Mouse (Mus musculus) small intestine, adult 2 months (tissue): ENCODE measurements at regions not wholly inside any gene's neighbourhood (a gene's known extent, or its start where the extent isn't known, plus 50 kb on each side); places are given as distances from the start of the nearest gene placed in this dataset.

Source experiments
- H3K27ac ChIP-seq: fragments of 200-500 bp; 2 replicates; pipeline ENCODE4 v1.5.1; 2012; ENCODE audit warnings: low read depth, low read length, control low read depth, inconsistent platforms; ENCODE audit not compliant: insufficient read depth
- H3K27me3 ChIP-seq: fragments of 200-500 bp; 2 replicates; pipeline ENCODE4 v1.6.1; 2012; ENCODE audit warnings: mild to moderate bottlenecking, moderate library complexity, low read length, inconsistent platforms; ENCODE audit not compliant: control insufficient read depth, insufficient read depth
- H3K36me3 ChIP-seq: fragments of 200-500 bp; 2 replicates; pipeline ENCODE4 v1.6.1; 2012; ENCODE audit warnings: mild to moderate bottlenecking, low read length, control low read depth, inconsistent platforms; ENCODE audit not compliant: control insufficient read depth, insufficient read depth
- H3K4me1 ChIP-seq: fragments of 200-500 bp; 2 replicates; pipeline ENCODE4 v1.6.1; 2012; ENCODE audit warnings: low read length, inconsistent platforms, mixed read lengths; ENCODE audit not compliant: control insufficient read depth, insufficient read depth, insufficient read length
- H3K4me3 ChIP-seq: fragments of 200-500 bp; 2 replicates; pipeline ENCODE4 v1.5.1; 2012; ENCODE audit warnings: low read depth, mild to moderate bottlenecking, control low read depth, inconsistent platforms, low read length, moderate library complexity
- CTCF ChIP-seq: fragments of 200-500 bp; IDR thresholded peaks from 2 replicates; pipeline ENCODE4 v1.5.1; 2012; ENCODE audit warnings: low read depth, mild to moderate bottlenecking, control low read depth, inconsistent platforms, low read length, moderate library complexity, mixed read lengths; ENCODE audit not compliant: insufficient replicate concordance, insufficient read length; ENCODE audit errors: extremely low read depth
- POLR2A ChIP-seq: fragments of 200-500 bp; IDR thresholded peaks from 2 replicates; pipeline ENCODE4 v1.6.1; 2012; ENCODE audit warnings: low read depth, mild to moderate bottlenecking, control low read depth, inconsistent platforms, low read length, moderate library complexity
- WGBS: fragments of 180-500 bp; shearing (Covaris S2); methylation state at CpG from one replicate; pipeline ENCODE4 v1.1.7; 2018; 5-methylcytosine and 5-hydroxymethylcytosine counted together

GRCm38 (mm10) chr1:51629848-51630247 lies 151.6 kb upstream of the Nabp1 start:
- Histone ChIP-seq H3K27me3 (no peaks in the 10 kb centered on the region), H3K36me3 (no peaks in the 10 kb centered on the region), H3K27ac (no peak overlapping the region), H3K4me3 (no peak overlapping the region), H3K4me1 (peaks cover 1% of the 10 kb centered on the region; the same call in 1 of the 2 replicates)
- TF ChIP-seq POLR2A (no peak), CTCF (no peak)
- 44% methylated on average over 1 of the region's 1 CpGs for WGBS

DNA sequence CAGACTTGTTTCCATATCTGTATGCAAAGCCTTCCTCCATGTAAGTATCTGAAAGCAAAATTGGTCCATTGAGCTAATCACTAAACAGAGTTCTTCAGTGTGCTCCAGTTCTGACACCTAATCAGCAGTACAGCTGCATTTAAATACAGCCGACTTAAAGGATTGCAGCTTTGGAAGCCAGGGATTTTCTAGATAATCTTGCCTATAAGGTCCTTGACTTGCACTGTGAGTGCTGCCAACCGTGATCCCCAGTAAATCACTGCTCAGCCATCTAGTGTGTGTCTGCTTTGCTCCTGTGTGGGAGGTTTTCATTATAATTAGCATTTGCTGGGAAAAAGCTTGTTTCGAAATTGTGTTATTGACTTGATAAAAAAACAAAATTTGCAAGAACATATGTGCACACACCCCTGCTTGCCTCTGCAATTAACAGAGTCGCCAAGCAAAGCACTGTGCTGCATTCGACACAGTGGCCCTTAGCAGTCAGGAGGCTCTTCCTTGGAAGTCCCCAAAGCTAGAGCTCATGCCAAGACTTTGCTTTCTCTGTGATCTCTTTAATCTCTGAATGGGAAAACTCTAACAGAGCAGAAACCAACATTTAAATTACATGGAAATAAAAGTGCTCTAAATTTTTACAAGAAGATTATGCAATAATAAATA lies 150.0 kb upstream of the Nabp1 start:
- H3K27ac ChIP-seq = no peak overlapping the region
- peaks cover 5% of the 10 kb centered on the region; the same call in 1 of the 2 replicates for H3K4me1 ChIP-seq
- H3K4me3 ChIP-seq = no peak overlapping the region
- H3K36me3 ChIP-seq = no peaks in the 10 kb centered on the region
- H3K27me3 ChIP-seq = no peaks in the 10 kb centered on the region
- TF ChIP-seq POLR2A (no peak), CTCF (no peak)
- 80% methylated on average over 5 of the region's 5 CpGs for WGBS

DNA sequence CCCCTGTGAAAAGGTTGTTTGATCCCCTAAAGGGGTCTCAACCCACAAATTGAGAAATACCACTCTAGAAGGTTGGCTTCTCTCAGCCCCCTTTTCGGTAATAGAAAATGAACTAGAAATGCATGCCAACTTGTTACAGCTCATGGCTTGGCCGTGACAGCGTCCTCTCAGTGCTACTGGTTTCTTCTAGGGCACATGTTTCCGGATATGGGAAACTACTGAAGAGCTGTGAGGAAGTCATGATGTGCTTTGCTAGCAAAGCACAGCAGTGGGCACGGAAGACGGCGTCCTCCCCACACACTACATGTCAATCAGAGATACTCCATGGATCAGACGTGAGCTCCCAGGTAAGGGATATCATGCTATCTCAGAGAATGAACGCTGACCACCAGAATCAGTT lies 148.1 kb upstream of the Nabp1 start:
- Histone ChIP-seq H3K4me3 (no peak overlapping the region), H3K27me3 (no peaks in the 10 kb centered on the region), H3K27ac (no peak overlapping the region), H3K36me3 (no peaks in the 10 kb centered on the region), H3K4me1 (peaks cover 5% of the 10 kb centered on the region; the same call in 1 of the 2 replicates)
- no peak for TF ChIP-seq POLR2A
- no peak for TF ChIP-seq CTCF
- 83% methylated on average over 9 of the region's 9 CpGs for WGBS

GRCm38 (mm10) chr1:51625079-51625478 lies 146.9 kb upstream of the Nabp1 start:
- Histone ChIP-seq H3K27ac (no peak overlapping the region), H3K27me3 (no peaks in the 10 kb centered on the region), H3K4me1 (peaks cover 5% of the 10 kb centered on the region; the same call in 1 of the 2 replicates), H3K4me3 (no peak overlapping the region), H3K36me3 (no peaks in the 10 kb centered on the region)
- TF ChIP-seq CTCF = no peak
- no peak for TF ChIP-seq POLR2A
- 83% methylated on average over 7 of the region's 7 CpGs for WGBS

DNA sequence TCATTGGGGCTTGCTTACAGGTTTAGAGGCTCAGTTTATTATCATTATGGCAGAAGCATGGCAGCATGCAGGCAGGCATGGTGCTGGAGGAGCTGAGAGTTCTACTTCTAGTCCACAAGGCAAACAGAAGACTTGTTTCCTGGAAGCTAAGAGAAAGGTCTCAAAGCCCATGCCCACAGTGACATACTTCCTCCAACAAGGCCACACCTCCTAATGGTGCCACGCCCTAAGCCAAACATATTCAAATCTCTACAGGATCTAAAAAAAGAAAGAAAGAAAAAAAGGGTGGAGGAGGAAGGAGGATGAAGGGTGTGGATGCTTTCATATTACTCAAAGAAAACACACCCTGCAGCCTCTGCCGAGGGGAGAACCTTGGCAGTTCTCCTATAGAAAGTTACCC lies 146.3 kb upstream of the Nabp1 start:
- Histone ChIP-seq H3K4me1 (peaks cover 5% of the 10 kb centered on the region; the same call in 1 of the 2 replicates), H3K27me3 (no peaks in the 10 kb centered on the region), H3K27ac (no peak overlapping the region), H3K4me3 (no peak overlapping the region), H3K36me3 (no peaks in the 10 kb centered on the region)
- 34% methylated on average over 2 of the region's 2 CpGs for WGBS
- TF ChIP-seq POLR2A (no peak), CTCF (no peak)

GRCm38 (mm10) chr1:51622986-51623385 lies 144.8 kb upstream of the Nabp1 start:
- no peak overlapping the region for H3K27ac ChIP-seq
- H3K4me3 ChIP-seq = no peak overlapping the region
- H3K27me3 ChIP-seq = no peaks in the 10 kb centered on the region
- H3K4me1 ChIP-seq = peaks cover 5% of the 10 kb centered on the region; the same call in 1 of the 2 replicates
- no peaks in the 10 kb centered on the region for H3K36me3 ChIP-seq
- no peak for TF ChIP-seq CTCF
- TF ChIP-seq POLR2A = no peak
- 91% methylated on average over 3 of the region's 3 CpGs for WGBS

GRCm38 (mm10) chr1:51622181-51622862 lies 144.1 kb upstream of the Nabp1 start:
- no peaks in the 10 kb centered on the region for H3K36me3 ChIP-seq
- no peaks in the 10 kb centered on the region for H3K27me3 ChIP-seq
- TF ChIP-seq POLR2A (no peak), CTCF (no peak)
- H3K27ac ChIP-seq = no peak overlapping the region
- H3K4me1 ChIP-seq = peaks cover 5% of the 10 kb centered on the region; the same call in 1 of the 2 replicates
- 81% methylated on average over 9 of the region's 9 CpGs for WGBS
- no peak overlapping the region for H3K4me3 ChIP-seq
